Mouse (Mus musculus): ENCODE data around the gene Dhrs13. TPM values are rescaled to one million over a fixed set of nuclear protein-coding genes. Genes with fewer than 3 reads are reported as not detected.
A peak's percentile ranks its signal among the peaks of the same experiment; 100 is the strongest.
"Not testable (repeated sequence)": the region's sequence is repeated elsewhere in the genome, so short reads cannot be mapped to it uniquely, and the experiment has no call there.

The Dhrs13 gene
- total RNA-seq, 2 experiments from 2014 or later, result 4.5 to 6.2 TPM

DNA sequence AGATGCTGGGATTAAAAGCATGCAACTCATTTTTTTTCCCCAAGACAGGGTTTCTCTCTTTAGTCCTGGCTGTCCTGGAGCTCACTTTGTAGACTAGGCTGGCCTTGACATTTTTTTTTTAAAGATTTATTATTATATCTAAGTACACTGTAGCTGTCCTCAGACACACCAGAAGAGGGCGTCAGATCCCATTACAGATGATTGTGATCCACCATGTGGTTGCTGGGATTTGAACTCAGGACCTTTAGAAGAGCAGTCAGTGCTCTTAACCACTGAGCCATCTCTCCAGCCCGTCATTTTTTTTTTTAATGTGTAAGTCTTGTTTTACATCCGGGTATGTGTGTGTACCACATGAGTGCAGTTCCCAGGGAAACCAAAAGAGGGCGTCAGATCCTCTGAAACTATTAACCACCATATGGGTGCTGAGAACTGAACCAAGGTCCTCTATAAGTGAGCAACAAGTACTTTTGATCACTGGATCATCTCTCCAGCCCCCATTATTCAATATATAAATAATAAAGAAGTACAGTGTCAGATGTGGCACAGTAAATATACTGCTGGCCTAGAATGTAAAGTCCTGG is 10.3 kb downstream of the Dhrs13 start:
- not testable (repeated sequence) for DNase-seq

- DNase-seq, result peak in 1 of 2 experiments; percentile 49
Observed at GRCm38 (mm10) chr11:78044758-78045251, 12.7 kb downstream of the Dhrs13 start.

DNA sequence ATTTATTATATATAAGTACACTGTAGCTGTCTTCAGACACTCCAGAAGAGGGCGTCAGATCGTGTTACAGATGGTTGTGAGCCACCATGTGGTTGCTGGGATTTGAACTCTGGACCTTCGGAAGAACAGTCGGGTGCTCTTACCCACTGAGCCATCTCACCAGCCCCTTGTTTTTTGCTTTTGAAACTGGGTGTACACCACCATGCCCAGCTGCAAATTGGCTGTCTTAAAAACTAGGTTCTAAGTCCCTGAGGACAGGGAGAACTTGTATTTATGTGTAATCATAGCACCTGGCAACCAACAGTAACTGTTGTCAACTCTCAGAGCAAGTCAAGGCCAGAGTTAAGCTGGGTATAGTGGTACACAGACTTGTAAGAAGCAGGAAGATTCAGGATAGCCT is 16.6 kb downstream of the Dhrs13 start:
- DNase-seq, result not testable (repeated sequence)

GRCm38 (mm10) chr11:78053078-78053477 is 21.0 kb downstream of the Dhrs13 start:
- no peak for DNase-seq

DNA sequence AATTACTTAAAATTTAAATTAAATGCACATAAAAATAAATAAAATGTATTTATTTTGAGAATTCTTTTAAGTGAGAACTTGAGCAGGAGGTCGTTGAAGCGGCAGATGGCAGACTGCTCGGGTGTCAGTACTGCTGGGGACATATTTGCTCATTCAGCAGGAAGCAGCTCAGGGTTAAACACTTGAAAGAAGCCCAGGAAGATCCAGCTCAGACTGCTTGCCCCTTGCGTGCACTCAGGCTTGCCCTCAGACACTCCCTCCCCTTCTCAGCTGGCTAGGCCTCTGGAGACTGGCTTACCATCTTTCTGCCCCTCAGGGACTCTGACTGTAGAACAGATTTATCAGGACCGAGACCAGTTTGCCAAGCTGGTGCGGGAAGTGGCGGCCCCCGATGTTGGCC is 24.9 kb downstream of the Dhrs13 start:
- no peak for DNase-seq

DNA sequence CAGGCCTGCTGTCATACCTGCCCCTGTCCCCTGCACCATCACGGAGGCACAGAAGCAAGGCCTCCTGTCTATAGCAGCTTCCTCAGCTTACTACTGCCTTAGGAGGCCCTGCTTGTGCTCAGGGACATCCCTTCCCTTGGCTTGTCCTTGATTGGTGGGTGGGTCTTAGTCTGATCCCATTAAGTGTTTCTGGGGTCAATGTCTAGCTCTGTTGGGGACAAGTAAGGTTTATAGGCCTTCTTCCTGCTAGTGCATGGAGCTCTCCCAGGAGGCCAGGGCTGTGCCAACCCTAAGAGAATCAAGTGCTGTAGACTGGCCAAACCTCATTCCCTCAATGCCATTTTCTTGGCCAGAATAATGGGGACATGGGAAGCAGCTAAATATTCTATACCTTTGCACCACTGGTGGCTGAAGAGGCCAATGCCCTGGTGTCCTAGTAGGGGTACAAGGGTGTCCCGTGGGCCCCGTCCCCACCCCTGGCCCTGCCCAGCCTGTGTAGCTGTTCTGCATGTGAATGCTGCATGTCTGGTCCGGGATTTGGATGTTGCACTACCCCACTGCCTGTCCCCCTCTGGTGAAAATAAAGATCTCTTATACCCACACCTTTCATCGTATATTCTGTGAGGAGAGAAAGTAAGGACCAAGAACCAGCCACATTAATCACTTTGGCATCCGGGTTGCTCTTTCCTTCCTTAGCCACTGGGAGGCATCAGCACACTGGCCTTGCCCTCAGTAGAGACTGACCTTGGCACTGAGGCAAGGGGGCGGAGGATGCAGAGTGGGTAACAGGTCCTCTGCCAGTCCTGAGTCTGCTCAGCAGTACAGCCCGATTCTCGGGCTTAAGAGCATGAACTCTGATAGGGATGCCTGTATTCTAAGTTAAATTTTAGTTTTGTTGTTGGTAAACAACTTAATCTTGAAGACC is 28.0 kb downstream of the Dhrs13 start:
- peak; percentile 57 to 59 for DNase-seq

- DNase-seq, result no peak
Observed at GRCm38 (mm10) chr11:78062563-78062962, 30.5 kb downstream of the Dhrs13 start.

DNA sequence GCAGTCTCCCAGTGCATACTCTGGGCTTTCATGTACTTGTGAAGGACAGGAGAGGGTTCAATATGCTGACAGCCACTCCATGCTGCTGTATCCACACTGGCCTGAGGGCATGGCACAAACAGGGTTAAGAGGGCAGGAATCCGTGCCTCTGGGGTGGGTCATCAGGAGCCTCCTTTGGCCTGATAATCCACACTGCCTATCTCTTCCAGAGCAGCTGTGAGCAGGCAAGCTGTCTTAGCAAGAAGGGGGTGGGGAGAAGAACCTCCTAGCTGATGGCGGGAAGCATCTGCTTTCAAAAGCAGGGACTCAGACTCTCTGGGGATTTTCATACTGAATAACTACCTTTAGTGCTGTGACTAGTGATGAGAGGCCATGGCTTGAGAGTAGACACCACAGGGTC is 33.8 kb downstream of the Dhrs13 start:
- DNase-seq, result no peak

DNA sequence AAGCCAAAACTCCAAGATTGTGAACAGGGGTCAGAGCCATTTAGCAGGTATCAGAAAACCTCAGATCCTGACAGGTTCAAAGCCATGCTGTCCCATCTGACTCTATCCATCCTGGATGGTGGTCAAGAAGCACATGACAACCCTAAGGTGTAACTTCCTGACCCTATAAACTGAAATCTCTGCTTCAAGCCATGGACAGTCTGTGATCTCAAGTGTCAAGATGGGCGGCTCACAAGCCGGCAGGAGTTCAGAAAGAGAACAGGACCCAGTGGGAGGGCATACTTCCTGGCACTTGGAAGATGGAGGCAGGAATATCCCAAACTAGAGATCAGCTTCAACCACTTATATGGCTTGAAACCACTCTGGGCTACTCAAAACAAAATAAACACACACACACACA is 34.6 kb downstream of the Dhrs13 start:
- no peak for DNase-seq

- no peak for DNase-seq
Observed at GRCm38 (mm10) chr11:78067566-78067965, 35.5 kb downstream of the Dhrs13 start.

DNA sequence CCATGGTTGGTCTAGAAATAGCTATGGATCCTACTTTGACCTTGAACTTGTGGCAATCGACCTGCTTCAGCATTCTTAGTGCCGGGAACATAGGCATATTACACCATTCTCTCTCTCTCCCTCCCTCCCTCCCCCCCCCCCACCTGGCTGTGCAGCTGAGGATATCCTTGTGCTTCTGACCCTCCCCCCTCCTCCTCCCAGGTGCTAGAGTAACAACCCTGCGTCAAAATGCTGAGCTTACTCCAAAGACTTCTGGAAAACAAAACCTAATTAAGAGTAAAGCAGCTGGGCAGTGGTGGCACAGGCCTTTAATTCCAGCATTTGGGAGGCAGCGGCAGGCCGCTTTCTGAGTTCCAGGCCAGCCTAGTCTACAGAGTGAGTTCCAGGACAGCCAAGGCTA is 37.0 kb downstream of the Dhrs13 start:
- DNase-seq, result no peak

- DNase-seq, result no peak
Observed at GRCm38 (mm10) chr11:78069646-78070045, 37.6 kb downstream of the Dhrs13 start.

GRCm38 (mm10) chr11:78071938-78072337 is 39.9 kb downstream of the Dhrs13 start:
- DNase-seq, result no peak

DNA sequence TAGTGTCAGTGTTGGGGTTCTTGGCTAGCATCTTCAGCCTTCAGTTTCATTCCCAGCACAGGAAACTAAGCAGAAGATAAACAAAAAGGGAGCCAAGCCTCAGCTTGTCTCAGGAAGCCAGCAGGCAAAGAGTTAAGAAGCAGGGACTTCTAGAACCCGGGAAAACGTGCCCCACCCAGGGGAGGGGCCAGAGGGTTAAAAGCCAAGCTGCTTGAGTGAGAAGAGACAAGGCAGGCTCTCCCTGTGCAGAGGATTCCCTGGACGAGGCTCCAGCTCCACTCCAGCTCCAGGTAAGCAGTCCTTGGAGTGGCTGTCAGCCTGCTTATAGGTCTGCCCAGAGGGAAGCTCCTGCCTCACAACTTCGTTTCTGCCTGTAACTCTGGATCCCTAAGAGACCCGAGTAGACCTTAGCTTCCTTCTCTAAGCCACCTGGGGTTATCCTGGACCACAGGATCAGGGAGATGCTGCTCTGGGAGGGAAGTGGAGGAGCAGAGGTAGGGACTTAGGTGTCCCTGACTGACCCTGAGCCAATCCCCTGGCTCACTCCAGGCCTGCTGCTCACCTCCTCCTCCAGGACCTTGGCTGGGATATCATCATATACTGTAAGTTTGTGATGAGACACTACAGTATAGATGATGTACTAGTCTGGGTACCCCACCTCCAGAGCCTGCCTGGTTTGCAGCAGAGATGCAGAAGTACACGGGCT is 40.5 kb downstream of the Dhrs13 start:
- no peak for DNase-seq

DNA sequence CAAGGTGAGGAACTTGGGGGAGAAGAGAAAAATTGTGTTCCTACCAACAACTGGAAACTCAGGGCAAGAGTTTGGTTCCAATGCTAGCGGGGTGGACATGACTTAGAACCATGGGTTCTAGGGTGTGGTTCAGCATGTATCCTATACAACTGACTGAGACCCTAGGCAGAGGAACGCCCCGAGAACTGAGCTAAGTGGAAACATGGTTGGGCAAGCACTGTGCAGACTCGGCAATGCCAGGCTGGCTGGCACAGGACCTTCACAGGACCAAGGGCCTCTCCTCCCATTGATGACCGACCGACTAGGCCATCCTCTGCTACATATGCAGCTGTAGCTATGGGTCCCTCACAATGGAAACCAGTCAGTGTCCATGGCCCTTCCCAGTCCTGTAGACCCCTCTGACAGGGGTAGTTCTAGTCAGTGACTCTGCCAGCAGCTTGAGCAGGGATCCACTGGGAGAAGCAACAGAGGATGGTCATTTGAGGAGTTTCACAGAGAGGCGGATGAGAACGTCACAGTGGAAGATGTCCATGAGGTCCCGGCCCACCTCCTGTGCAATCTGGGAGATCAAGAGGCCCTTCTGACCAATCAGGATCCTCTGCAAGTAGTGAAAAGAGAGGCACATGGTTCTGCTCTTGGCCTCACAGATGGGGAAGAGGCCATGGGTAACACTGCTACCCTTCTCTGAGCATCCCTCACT is 41.6 kb downstream of the Dhrs13 start:
- no peak for DNase-seq

DNA sequence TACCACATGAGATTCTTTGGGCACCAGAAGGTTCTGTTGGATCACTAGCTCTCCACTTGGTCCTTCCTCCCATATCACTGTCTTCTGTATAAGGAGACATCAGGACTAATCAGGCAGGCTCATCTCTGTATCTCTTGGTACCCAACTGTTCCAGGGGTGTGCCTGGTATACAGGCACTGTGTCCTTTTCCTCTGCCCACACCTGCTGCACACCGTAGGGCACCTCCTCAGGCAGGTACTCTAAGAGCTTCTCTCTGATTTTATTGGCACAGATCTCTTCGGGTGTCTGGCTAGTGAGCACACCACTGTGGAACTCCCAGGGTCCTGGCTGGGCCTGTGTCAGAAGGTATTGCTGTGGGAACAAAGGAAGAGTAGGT is 42.2 kb downstream of the Dhrs13 start:
- DNase-seq, result no peak

- DNase-seq, result no peak
Observed at GRCm38 (mm10) chr11:78074666-78075065, 42.6 kb downstream of the Dhrs13 start.

- DNase-seq, result peak; percentile 85 to 88
Observed at GRCm38 (mm10) chr11:78079961-78080921, 48.2 kb downstream of the Dhrs13 start, which contains the start of gene Eral1. TSS of gene Eral1 (minus strand) at chr11:78080383.

- no peak for DNase-seq
Observed at GRCm38 (mm10) chr11:78083595-78083994, 51.5 kb downstream of the Dhrs13 start.

DNA sequence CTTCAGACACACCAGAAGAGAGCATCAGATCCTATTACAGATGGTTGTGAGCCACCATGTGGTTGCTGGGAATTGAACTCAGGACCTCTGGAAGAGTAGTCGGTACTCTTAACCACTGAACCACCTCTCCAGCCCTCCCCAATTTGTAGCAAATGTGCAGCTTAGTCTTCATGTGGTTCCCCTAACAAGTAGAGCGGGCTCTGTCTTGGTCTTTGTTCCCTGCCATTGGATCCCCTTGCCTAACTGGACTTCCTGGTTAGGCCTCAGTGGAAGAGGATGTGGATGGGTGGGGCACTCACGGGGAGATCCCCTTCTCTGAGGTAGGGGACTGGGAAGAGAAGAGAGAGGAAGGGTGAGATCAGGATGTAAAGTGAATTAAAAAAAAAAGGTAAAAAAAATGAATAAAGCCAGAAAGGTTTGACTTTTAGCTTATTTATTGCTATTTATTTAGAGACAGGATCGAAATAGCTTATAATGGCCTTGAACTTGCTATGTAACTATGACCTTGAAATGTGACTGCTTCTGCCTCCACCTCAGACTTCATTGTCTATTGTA is 54.9 kb downstream of the Dhrs13 start:
- no peak for DNase-seq

Measured in layer of hippocampus, postnatal 36 days (tissue).